Mouse (Mus musculus): ENCODE measurements at regions not wholly inside any gene's neighbourhood (a gene's known extent, or its start where the extent isn't known, plus 50 kb on each side); places are given as distances from the start of the nearest gene placed in this dataset.

GRCm38 (mm10) chr4:39926594-39926993 is 216.3 kb upstream of the Aco1 start:
- TF ChIP-seq CTCF (IDR thresholded peaks at IDR 0.05; ENCODE audit: low read depth) (no peak), EP300 (IDR thresholded peaks at IDR 0.05; ENCODE audit: low read depth) (no peak)
